Mouse (Mus musculus) hematopoietic stem cell, adult 5-6 weeks (primary cell): Measurements from ENCODE around the gene Pdzrn4. TPM values are rescaled to one million over a fixed set of nuclear protein-coding genes. Genes with fewer than 3 reads are reported as not detected.
A peak's percentile ranks its signal among the peaks of the same experiment; 100 is the strongest.

Experiments used
- ATAC-seq, 2 experiments: fragments of 125-278 bp in 1 of 2; replicated peaks in 1 of 2; 2 replicates each; pipeline ENCODE4 v1.8.0; 2016 to 2017; ENCODE audit warnings: inconsistent platforms in 2 of 2, mild to moderate bottlenecking in 2 of 2, moderate number of reproducible peaks in 2 of 2, low read depth in 1 of 2, moderate TSS enrichment in 1 of 2; ENCODE audit not compliant: low FRiP score in 2 of 2, poor library complexity in 2 of 2, severe bottlenecking in 2 of 2, insufficient read depth in 1 of 2, low TSS enrichment in 1 of 2
- total RNA-seq: library from RNA; stranded (forward); fragments of 172-1452, 232-1000 nt; gene quantifications from 2 replicates; pipeline ENCODE4 v1.2.3, GENCODE M21; 2017

Pdzrn4 gene
- total RNA-seq, 1 experiment from 2014 or later: not detected

DNA sequence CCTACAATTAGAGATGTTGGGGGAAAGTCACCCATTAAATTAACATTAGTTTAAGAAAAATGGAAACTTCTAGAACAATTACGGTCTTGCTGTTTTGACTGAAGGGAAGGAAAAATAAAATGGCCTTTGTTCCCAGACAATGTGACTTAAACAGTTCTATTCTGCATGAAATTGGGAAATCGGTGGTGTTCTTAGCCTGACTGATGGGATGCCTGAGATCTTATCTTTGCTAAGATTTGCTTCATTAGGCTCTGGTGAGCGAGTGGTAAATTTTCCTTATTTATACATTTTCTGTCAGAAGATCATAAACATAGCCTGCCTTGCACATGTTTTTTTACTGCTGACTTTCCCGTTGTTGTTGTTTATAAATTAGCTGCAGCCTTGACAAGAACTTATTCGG lies 225.6 kb downstream of the Pdzrn4 start:
- ATAC-seq: no peak

DNA sequence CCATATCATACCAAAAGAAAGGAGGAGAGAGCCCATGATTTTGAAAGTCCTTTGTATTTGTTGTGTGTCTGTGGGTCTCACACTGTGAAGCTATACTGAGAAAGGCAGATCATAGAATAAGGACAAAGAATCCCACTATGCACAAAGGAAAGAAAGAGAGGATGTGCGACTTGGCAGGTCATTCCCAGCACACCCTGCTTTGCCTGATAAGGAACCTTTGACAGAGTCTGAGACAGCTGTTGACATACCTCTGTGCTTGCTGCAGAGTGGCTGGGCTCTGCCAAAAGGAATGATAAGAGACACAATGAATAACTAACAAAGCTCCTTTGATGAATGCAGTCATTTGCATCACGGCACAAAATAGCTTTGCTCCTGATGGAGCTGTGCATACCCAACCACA lies 232.5 kb downstream of the Pdzrn4 start:
- no peak for ATAC-seq

DNA sequence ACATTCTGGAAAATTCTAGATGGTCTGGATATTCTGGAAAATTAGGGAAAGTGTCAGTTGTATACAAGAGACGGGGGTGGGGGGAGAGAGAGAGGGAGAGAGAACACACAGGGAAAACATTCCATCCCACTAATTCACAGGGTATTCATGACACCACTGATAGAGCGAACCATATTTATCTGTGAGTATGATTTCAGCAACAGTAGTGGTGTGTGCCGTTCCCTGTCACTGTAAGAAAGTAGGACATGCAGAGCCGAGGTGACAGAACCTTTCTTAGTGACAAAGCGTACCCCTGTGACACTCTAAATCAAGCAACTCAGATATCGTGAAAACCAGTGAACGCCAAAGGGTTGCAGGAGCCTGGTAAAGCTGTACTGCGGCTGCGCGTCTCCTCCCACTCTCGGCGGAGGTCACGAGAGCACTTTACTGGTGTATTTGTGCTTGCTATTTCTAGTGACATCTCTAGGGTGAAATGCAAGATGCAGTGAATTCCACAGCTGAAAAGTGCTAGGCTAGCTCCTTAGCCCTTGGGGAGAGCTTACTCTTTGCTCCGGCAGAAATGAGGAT lies 237.4 kb downstream of the Pdzrn4 start:
- ATAC-seq: no peak

DNA sequence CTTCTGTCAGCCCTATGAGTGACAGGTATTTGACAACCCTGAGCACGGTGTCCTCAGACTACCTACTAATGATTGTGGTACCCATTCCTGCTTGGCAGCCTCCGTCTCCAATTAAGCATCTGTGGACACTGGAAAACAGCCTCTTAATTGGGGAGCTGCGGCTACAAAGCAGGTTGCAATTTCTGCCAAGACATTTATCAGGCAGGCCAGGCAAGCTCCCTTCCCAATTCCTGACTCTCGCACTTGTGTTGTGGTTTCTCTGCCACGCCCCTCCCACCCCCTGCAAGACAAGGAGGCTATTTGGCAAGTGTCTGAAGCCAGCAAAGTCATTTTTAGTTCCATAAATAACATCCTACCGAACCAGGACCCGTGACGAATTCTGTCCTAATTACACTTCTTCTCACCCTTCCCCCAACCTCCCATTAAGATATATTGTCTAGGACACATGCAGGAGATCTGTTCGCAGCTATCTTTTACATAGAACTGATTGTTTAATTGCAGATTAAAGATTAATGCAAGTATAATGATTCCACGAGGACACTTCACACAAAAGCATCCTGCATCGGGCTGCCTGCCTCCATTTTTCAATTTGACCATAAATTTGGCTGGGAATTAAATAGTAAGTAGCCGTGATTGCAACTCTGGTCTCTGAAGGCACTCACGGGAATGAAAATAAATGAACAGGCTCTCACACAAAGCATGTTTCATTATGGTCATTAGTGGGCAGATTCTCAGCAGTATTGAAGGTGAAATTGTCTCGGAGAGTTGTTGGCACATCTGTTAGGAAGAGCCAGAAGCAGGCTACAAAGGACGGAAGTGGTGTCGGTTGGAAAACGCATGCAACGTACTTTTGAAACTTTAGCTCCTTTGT lies 243.8 kb downstream of the Pdzrn4 start:
- ATAC-seq: 0 out of 4 replicates have a peak, but pooled peaks of 1 of the 2 experiments have one; percentile 29

DNA sequence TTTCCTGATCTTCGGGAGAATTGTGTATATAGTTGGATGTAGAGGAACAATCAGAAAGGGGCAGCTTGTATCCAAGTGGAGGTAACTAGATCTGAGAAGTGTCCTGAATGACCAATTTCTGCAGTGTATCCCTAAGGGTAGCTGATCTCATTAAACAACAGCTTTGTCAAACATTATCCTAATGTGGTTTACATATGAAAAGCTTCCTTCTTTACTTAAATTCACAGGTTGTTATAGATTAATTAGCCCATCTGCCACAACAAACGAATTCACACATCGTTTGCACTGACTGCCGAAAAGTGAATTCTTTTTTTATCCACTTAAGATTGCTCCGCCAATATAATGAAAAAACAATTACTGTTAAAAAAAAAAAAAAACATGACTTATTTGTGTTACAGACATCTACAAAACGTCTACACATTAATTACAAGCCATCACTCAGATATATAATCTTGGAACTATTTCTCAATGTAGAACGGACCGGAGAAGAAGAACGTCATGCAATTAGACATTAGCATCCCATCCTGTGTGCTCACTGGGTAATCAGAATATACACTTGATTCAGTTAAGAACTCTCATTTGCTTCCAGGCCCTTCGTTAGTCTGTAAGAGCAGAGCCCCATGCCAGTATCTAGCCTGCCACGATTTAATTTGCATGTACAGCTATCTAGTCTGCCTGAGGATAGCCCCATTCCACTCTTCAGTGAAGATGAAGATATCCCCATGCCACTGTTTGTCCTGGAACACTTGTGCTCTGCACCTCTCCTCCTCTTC lies 274.8 kb downstream of the Pdzrn4 start:
- ATAC-seq: no peak

DNA sequence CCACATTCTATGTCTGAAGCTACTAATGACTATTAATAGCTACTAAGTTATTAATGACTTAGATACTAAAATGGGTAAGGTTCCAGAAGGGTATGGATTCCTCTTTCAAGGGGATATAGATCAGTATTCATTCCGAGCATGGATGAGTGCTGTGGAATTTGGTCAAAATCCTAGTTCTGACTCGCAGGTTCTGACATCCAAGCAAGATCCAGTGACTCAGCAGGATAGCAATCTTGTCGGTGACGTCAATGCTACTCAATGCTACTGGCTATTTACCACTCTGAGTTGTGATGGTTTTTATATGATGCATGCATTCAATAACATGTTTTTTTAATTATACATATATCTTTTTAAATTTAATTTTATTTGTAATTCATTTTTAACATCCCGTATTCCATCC lies 279.4 kb downstream of the Pdzrn4 start:
- no peak for ATAC-seq

DNA sequence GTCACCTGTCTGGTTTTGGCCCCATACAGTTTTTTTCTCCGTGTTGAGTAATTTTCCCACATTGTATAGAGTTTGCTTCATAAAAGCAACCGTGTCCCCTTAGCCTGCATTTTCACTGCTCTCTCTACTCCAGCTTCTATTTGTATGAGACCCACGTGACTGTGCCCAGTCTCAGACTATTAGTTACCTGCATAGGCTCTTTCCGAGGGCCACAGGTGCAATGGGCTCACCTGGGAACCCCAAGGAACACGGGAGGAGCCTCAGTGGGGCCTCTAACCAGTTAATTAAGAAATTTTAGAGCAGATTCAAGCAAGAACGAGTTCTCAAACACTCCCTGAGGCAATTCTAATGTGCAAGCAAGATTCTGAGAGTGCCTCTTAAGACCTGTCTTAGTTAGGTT lies 281.7 kb downstream of the Pdzrn4 start:
- ATAC-seq: no peak

DNA sequence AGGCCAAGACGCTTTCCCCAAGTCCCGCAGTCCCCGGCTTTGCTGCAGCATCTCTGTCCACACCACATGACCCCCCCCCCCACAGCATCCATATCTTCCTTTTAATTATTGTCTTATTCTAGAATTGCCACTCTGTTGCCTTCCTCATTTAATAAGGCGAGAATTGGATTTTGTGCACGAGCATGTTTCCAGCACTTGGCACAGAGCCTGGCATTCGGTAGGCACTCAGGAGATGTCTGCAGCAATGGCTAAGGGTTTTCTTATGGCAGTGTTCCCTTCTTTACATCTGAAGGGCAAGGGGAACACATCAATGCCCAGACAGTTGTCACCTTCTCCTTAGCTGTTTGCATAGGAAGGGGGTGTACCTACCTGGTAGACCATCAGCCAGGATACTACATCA lies 282.9 kb downstream of the Pdzrn4 start:
- ATAC-seq: no peak

DNA sequence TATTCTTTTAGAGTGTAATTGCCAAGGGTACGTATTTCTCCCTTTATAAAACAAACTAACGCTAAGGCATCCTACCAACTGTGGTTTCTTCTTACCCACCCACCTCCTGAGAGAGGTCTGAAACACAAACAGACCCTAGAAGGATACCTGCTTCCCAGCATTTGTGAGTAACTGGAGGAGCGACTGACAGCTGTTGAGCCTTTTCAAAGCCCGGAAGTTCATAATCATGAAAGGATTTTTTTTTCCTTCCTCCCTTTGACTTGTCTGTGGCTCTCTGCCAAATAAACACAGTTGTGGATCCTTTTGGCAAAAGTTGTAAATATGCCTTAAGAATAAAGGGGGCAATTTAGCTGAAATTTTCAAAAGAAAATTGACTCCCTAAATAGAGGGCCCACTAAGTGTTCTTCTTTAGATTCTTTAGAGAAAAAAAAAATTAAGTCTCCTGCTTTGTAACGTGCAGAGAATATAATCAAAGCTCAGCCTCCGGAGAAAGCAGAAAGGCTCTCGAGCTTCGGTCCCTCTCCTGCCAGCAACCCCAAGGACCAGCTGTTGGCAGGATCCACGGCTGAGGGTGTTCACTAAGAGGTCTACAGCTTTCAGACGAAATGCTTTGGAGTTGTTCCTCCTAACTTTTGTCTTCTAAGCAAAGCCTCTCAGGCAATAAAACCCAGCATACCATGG lies 299.7 kb downstream of the Pdzrn4 start:
- no peak for ATAC-seq

DNA sequence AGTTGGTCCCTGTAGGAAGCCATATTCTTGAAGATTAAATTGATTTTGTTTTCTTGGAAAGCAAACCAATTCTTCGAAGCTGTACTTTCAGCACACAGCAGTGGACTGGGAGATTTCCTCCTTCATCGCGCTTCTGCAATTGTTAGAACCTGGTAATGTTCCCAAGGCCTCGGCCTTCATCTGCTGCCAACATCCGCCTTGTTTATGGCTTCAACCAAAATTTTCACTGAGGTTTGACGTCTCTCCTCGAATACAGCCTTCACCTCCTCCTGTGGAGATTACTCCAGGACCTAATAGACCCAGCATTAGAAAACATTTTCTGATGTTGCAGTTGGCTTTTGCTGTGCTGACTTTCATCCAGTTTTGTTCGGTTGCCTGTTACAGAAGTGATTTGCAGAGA lies 307.5 kb downstream of the Pdzrn4 start:
- ATAC-seq: no peak

DNA sequence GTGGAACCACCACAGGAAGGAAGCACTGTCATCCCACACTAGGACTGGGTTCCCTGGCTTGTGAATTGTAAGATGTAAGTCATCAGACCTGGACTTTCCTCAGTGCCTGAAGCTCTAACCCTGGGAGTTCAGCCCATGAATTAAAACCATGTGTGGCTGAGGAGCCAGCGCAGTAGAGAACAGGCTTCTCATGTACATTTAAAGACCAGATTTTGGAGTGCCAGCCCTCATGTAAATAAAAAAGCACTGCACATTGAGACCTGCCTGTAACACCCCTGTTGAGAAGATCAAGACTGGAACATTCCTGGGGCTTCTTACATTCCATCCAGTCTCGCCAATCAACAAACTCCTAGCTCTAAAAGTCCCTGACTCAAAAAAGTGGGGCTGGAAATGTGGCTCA lies 342.0 kb downstream of the Pdzrn4 start:
- no peak for ATAC-seq

DNA sequence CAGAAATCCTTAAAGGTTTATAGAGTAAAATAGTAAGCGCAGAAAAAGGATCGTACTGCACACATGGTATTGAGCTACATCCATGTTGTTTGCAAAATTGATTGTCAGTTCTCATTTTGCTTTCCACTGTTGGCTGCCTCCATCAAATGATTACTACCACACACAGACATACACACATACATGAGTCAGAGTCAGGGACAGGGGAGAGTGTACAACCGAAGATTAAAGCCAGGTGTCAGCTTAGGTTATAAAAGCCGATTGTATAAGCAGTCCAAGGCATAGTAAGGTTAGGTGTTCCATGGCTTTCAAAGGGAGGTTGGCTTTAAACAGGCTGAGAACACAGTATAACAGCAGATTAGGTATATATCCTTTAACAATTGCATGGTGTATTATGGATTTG lies 343.2 kb downstream of the Pdzrn4 start:
- no peak for ATAC-seq

DNA sequence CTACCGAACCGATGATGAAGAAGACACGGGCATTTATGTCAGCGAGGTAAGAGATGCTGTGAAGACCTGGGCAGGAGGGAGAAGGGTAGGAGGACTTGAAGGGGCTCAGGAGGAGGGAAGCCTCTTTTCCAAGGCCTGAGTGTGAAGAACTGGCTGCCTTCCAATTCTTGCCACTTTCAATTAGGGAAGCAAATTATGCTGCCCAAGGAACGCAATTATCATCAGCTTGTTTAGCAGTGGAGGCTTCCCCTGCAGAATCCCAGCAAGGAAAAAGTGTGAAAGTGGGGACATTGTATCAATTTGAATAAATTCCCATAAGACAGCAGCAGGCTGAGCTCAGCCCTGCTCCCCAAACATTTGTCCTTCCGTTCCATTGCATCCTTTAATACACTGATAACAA lies 346.9 kb downstream of the Pdzrn4 start:
- no peak for ATAC-seq

DNA sequence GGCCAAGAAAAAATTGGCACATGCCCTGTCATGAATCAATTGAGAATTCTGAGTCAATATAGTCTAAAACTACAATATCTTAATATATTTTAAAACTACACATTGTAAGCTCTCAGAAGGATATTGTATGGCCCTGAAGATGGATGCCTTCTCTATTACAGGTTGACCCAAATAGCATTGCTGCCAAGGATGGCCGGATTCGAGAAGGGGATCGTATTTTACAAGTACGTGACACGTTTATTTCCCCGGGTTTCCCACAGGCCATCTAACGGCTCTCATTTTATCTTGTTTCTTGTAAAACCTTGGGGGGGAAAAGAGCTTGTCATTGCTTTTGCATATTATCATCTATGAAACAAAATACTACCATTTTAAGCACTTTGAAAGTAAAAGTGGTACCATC lies 349.4 kb downstream of the Pdzrn4 start:
- no peak for ATAC-seq

DNA sequence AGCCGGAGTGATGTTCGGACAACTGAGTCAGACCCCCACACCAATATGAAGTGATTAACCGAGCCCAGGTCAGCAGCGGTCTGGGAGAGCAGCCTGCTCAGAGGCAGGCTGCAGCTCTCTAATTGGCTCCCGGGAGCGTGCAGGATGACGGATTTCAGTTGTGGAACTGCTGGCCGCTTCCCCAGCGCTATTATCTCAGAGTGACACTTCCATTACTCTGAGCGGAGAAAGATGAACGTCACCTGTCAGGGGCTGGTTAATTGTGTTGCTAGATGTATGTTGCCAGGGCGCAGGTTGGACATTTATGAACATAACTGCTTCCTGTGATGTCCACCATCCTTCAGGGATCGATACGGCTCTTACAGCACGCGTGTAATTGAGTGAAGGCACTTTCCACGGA lies 355.5 kb downstream of the Pdzrn4 start:
- no peak for ATAC-seq

DNA sequence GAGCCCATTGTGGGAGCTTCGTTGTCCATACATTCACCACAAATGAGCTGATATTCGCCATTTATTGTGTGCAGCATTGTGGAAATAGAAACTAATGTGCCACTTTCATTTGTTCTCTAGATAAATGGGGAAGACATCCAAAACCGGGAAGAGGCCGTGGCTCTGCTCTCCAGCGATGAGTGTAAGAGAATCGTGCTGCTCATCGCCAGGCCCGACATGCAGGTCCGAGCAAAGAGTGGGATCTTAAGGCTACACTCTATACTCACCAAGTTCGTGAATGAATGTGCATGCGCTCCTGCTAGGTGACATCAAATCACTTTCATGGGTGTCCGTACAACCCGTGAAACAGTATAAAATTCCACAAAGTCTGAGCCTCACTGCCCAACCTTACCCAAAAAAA lies 355.9 kb downstream of the Pdzrn4 start:
- ATAC-seq: no peak

DNA sequence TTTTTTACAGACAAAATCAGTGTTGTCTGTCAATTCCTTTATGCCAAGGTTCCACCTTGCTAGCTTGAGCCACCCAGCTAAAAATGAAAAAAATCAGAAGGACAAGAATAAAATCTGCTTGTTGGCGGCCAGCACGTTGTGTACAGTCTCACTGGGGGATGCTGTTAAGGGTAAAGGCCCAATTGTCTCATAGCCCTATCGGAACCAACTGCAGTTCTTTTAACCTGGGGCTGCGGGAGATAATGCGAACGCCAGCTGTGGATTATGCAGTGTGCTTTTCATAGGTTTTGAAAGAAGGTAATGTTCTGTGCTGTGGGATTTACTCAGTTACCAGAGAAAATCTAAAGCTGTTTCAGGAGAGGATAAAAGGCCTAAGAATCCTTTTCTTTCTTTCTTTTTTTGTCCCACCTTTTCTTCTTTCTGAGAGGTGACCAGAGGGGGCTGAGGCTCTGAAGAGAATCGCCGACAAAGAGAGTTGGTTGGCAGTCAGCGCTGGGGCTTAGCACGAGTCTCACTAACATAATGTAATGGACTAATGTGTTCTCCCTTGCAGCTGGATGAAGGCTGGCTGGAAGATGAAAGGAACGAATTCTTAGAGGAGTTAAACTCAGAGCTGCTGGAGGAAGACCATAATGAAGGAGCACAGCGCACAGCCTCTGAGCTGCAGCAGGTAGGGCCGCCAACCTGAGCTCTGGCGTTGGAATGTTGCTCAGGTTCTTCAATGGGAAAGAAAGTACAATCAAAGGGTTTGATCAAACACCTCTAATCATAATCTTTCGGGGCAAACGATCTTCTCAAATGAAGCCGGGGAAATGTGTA lies 360.6 kb downstream of the Pdzrn4 start:
- no peak for ATAC-seq
